Mouse (Mus musculus) T-helper 17 cell (primary cell): ENCODE measurements at regions not wholly inside any gene's neighbourhood (a gene's known extent, or its start where the extent isn't known, plus 50 kb on each side); places are given as distances from the start of the nearest gene placed in this dataset.

Source experiments
- in situ Hi-C, 2 experiments: fragments of 300-600 bp; cut with MboI, MseI; formaldehyde crosslinking; loops; 1 replicate in 1 of 2; 2 replicates in 1 of 2; pipeline ENCODE4 v1.15.1; 2025; ENCODE audit warnings: high pct_unique_total_duplicates in 2 of 2

GRCm38 (mm10) chr13:51016209-51016608, 84.5 kb upstream of the Spin1 start:
- in situ Hi-C loops = no loop called here

- in situ Hi-C loops = no loop called here
Observed at GRCm38 (mm10) chr13:51016956-51017703, 83.5 kb upstream of the Spin1 start.

DNA sequence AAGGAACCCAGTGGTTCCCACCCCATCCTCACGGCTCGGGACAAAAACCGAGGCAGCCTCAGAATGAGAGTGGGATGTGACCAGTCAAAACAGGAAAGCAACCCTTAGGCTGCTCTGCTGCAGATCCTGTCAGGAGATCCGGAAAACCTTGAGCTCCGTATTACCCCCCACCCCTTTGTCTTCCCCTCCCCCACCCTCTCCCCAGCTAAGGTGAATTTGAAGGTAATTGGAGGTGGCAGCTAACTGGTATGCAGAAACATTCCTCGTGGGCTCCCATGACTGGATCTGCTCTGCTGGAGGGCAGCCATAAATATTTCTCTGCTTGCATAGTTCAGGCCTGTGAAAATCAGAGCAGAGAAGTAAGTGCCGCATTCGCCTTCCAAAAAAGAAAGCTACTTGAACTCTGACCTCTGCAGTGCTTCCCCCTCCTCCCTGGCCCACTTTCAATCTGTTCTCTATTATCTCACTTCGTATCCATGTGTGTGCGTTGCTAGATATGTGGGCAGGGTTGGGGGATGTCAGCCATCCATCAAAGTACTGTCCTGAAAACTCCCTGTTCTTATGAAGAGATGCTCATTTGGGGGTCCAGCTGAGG, 82.9 kb upstream of the Spin1 start:
- in situ Hi-C loops = no loop called here

- in situ Hi-C loops = no loop called here
Observed at GRCm38 (mm10) chr13:51018366-51018765, 82.3 kb upstream of the Spin1 start.

- in situ Hi-C loops = no loop called here
Observed at GRCm38 (mm10) chr13:51022401-51023250, 78.1 kb upstream of the Spin1 start.

GRCm38 (mm10) chr13:51023271-51023670, 77.4 kb upstream of the Spin1 start:
- in situ Hi-C loops = no loop called here

GRCm38 (mm10) chr13:51026311-51026918, 74.3 kb upstream of the Spin1 start:
- in situ Hi-C loops = no loop called here

GRCm38 (mm10) chr13:51037850-51038450, 62.7 kb upstream of the Spin1 start:
- in situ Hi-C loops = no loop called here

- in situ Hi-C loops = no loop called here
Observed at GRCm38 (mm10) chr13:51038955-51039354, 61.7 kb upstream of the Spin1 start.

DNA sequence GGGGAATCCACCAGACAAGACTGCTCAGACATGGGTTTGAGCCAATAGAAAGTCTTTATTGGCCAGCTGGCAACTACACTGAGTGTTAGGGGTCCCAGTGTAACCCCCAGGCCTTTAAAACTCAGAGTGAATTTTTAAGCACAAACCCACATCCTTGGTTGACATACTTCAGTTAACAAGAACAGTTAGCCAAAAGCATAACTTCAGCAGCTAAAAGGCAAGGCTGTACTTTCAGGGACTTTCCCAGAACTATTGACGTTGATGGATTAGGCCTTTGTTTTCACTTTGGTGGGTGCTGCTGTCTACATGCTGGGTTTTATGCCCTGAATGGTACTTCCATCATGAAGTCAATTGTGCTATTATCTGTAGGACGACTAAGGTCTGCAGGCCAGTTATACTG, 59.6 kb upstream of the Spin1 start:
- in situ Hi-C loops = loop anchor here in 1 of 2 experiments (10.0 kb wide), 1 partner anchor 1176 kb away; no protein-coding TSS in a partner anchor

DNA sequence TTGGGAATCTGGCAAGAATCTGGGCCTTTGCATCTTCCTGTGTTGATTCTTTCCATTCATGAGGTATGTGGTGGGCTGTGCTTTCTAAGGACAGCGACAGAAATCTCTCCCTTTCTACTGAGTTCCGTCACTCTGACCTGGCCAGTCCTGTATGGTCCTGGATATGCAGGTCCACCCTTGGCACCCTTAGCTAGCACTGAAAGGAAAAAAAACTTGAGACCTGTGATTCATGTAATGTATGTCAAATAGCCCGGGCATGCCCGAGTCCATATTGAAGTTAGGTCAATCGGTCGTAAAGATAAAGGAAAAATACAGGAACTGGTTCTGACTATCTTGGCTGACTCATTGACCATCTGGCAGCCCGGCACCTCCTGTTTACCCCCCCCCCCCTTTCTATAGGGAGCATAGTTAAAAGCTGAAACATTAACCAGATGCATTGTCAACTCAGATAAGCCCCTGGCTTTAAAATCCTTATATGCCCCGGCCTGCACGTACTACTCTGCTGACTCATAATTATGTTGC, 57.7 kb upstream of the Spin1 start:
- in situ Hi-C loops = loop anchor here in 1 of 2 experiments (10.0 kb wide), 1 partner anchor 1178 kb away; no protein-coding TSS in a partner anchor
